Mouse (Mus musculus) left cerebral cortex, adult 11 months (tissue): Measurements from ENCODE around the gene Acp4.
"Not testable (repeated sequence)": the region's sequence is repeated elsewhere in the genome, so short reads cannot be mapped to it uniquely, and the experiment has no call there.

ENCODE experiments used
- DNase-seq: peaks from one replicate; pipeline ENCODE4 v3.0.0; 2022; ENCODE audit warnings: low spot score

Gene Acp4

DNA sequence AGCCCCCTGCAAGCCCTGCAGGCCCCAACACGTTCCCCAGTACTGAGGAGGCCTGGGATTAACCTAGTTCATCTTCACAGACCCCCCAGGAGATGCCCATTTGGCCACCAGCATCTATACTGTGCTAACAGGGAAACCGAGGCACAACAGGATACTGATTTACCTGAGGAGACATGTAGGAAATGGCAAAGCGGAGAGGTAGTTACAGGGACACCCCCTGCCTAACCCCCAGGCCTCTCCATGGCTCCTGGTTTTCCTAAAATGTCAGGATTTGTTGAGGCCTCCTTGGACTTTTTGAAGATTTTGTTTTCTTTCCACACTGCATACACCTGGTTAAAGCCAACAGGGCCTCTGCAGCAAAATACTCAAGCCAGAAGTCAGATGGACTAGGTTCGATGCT is at the start of gene Acp4:
Acp4 (minus strand) TSS at position 101 of the 400 bp plus-strand sequence.
- no peak for DNase-seq

DNA sequence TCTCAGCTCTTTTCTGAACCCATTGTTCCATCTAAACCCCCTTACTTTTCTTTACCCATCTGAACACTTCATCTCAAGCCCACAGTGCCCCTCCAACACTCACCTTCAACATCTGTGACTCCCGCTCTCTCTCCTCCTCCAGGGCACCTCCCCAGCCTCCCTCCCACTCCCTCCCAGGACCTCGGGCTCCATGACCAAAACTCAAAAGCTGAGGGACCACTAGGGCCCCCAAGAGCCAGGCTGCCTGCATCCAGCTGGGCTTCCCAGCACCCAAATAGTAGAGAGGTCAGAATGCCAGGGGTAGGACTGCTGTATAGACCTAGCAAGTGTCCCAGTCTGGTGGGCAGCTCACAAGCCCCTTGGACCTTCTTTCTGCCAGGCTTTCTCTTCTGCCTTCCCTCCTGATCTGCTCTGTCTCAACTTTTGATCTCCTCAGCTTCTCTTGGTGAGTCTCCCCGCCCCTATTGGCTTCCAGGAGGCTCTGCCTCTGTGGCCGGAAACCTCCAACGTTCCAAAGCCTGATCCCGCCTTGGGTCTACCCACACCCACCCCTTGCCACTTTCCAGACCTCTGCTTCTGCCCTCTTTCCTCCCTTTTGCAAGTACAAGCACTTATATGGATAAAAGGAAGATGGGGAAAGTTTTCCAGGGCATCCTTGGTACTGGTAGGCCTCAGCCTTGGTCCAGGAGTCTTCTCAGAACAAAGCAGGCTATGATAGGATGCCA is 49.5 kb upstream of the Acp4 start, which contains the start of gene Clec11a:
Clec11a (minus strand) TSS at position 387 of the 725 bp plus-strand sequence.
- no peak for DNase-seq

DNA sequence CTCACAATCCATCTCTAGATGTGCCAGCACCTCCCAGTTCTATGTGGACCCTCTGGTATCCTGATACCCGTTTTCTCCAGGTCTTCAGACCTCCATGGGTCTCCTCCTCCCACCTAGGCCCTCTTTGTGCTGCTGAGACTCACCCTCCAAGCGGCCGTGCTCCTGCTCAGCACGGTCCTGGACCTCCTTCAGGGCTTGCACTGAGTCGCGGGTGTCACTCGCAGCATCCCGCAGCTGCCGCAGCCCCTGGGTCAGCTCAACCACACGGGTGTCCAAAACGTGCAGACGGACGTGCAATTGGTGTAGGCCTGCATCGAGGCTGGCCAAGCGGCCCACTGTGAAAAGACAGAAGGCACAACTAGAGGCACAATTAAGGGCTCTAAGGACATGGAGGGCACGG is 48.5 kb upstream of the Acp4 start:
- DNase-seq = no peak

DNA sequence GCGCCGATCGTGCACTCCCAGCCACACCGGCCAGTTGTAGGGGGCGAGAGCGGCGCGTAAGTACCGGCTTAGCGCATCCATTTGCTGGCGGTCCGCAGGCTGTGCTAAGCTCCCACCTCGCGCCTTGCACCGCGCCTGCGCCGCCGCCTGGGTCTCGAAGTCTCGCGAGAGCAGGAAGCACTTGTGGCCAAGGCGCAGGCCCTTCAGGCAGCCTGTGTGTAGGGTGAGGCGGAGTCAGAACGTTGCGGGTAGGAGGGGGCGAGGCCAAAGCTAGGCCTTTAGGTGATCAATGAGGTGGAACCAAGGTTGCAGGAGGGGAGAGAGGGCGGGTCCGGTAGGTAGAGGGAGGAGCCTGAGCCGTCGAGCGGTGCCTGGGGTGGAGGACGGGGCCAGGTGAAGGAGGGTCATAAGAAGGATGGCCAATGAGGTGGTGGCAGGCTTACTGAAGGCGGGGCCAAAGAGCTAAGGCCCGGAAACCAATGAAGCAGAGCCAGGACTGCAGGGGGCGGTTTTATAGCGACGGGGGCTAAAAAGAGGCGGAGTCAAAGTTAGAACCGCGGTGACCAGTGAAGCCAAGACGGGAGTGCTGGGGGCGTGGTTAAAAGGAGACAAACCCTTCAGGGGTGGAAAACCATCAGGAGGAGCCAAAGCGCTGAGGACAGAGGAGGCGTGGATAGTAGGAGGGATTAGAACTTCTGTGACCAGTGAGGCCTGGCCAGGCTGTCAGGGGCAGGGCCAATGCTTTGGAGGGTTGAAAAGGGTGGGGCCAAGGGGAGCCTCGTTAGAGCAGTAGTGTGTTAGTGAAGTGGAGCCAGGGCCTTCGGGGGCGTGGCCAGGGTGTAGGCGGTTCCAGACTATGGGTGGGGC is 47.8 kb upstream of the Acp4 start:
- DNase-seq = peak; percentile 98

DNA sequence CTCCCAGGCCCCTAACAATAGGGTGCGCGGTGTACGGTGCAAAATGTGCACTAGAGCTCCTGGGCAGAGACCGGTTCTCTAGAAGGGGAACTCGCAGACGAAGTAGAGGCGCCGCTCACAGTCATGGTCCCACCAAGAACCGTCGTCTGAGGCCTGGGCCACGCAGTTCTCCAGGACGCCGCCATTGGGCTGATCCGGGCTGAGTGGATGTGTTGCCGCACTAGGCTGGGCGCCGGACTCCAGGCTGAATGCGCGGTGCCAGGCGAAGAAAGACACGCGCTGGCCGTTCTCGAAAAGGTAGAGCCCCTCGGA is 47.2 kb upstream of the Acp4 start:
- no peak for DNase-seq

DNA sequence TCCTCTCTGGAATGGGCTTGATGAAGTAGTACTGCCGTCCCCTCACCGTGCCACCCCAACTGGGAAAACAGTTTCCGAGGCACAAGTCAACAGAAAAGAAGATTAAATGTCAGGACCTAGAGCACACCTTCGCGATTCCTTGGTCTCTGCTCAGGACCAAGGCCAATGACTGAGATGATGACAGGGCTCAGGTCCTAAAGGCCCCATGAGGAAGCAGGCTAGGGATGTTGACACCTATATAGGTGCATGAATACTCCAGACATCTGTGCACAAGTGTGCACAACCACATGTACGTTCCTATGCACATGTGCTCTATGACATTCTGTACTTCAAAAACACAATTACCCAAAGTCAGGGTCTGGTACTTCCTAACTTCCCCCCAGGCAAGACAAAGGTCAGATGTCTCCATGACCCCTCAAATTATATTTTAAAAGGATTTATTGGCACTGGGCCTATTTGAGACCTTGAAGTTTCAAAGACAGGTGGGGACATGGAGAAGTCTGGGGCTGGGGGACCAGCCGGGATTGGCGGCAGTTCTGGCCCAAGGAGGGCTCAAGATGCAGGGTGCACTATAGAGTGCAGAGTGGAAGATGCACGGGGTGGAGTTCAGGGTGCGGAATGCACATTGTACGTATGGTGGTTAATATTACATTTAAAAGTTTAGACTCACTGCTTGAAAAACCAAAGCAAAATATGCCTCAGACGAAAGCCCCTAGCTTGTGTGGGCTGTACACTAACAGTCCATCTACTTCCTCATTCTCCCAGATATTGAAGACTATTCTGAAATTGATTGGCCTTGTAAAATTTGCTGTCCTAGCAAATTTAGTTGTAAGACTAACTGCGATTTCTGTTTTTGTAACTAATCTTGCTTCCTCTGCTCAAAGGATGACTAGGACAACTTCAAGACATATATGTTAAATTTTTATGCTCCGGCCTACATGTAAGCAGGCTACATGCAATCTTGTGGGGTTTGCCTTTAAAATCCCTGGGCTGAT is 46.5 kb upstream of the Acp4 start:
- no peak for DNase-seq

DNA sequence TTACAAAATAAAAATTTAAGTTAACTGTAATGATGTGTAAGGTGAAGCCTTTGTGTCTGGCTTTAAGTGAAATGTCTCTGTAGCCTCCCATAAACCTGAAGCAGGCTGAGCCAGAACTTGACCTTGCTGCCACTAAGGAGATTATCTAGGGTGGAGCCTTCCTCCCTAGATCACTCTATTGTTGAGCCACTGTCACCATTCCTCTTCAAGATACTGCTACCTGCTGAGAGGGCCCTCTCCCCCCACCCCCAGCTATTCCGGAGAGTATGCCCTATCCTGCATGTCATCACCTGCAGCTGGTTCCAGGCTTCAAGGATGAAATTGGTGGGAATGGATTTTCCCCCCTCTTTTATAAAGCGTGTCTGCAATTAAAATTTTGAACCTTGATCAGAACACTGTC is 40.3 kb upstream of the Acp4 start:
- DNase-seq = not testable (repeated sequence)

DNA sequence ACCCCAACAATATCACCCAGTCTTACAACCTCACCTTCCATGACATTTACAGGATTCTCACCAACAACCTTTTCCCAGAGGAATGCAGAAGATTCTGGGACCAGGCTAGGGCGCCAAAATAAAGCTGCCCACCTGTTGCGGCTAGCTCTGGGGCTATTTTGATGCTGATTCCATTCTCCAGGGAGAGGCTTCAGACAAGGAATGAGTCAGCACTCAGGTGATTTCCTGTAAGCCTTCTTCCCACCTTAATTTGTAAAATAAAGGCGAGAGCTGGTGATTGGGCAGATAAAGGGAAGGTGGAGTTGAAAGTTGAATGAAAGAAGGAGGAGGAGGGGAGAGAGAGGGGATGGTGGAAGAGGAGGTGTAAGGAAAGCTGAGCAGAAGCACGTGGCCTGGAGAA is 34.2 kb upstream of the Acp4 start:
- DNase-seq = no peak

DNA sequence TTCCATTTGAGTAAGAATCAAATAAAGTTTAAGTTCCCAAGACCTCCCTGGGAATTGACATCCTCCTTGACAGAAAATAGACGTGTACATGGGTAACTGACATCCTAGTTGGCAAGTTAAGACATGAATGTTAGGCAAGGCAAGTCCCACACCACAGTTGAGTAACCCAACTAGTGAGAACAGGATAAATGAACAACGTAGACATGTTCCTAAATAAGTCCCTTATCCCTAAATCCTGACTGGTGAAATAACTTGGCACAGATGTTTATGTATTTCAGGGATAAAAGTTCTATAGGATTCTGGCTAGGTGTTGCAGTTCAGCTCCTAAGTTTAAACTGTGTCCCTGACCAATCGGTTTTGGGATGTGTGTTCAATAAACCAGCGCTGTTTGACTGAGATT is 33.8 kb upstream of the Acp4 start:
- no peak for DNase-seq

DNA sequence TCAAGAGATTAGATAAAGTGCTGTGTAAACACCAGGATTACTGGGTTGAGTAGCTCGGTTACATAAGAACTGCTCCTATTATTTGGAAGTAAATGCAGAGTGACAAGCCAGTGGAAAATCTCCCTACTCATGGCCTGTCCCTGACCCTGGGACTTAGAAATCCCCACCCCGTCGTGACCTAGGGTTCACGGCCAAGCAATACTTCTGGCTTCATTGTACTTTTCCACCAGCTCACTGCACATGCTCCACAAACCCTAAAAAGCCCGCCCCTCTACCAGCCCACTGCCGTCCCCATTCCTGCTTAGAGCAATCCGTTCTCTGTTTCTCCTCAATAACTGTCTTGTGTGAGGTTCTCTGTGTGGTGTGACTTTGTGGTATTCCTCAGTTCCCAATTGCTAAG is 30.6 kb upstream of the Acp4 start:
- DNase-seq = no peak

DNA sequence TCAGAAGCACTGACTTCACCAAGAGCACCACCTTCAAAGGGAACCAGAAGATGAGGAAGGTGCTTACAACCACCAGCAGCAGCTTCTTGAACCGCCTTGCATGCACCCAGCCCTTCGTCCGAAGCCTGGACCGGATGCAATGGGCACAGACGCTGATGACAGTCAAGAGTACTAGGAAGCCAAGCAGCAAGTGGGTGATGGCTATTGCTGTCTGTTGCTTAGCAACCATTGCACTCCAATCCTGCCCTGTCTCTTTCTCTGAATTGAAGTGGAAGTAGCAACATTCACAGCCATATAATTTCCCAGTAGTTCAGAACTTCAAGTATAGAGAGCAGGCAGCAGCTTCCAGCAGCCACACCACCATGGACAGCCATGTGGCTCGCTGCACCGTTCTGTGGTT is 24.4 kb upstream of the Acp4 start:
- DNase-seq = no peak

DNA sequence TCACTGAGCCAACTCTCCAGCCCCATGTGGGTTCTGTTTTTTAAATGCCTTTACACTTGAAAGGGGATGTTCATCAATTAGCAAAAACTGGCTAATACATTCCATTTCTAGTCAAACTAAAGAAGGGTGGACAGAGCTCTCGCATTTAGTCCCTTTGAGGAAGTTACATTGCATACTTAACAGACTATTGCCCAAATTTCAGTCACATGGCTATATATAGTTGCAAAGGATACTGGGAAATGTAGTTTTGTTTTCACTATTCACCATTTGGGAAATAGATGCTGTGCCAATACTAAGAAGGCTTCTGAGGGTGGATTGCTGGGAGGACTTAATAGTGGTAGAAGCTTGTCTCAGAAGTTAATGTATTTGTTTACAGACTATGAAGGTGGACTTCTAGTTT is 23.8 kb upstream of the Acp4 start:
- no peak for DNase-seq

DNA sequence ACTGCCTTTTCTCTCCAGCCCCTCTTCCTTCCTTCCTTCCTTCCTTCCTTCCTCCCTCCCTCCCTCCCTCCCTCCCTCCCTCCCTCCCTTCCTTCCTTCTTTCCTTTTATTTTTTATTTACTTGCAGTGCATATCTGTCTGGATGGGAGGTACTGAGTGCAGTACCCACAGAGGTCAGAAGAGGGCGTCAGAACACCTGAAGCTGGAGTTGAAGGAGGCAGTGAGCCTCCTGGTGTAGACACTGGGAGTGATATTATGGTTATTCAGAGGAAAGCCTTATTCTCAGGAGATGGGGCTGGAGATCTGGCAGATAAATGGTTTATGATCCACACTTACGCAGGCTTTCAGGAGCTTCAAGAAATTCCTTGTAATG is 20.1 kb upstream of the Acp4 start:
- DNase-seq = peak; percentile 56

DNA sequence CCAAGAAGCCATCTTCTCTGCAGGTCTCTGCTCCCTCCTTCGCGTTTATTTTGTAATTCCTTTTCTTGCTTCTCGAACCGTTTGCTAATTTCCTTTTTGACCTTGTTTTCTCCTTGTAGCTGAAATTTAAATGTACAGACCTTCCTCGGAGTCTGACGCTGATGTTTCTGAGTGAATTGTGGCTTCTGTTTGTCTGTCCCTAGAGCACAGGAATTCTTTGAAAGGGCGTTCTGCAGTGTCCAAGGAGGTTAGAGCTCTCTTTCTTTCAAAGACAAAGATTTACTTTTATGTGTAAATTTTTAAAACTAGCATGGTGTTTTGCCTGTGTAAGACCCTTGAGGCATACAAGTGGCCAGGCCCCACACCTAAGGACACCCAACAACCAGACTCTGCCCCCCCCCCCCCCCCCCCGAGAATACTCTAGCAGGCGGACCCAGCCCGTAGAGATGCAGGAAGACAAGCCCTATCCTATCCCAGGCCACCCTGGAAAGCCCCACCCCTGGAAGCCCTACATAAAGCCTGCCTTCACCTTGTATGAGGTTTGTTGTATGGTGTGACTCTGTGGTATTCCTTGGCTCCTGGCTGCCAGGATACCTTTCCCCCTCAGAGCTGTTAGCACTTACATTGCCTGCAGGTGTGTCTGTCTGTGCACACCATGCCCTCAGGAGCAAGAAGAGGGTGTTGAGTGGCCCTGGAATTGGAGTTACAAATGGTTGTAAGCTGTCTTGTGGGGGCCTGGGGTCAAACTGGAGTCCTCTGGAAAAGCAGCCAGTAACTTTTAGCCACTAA is 19.5 kb upstream of the Acp4 start:
- no peak for DNase-seq

DNA sequence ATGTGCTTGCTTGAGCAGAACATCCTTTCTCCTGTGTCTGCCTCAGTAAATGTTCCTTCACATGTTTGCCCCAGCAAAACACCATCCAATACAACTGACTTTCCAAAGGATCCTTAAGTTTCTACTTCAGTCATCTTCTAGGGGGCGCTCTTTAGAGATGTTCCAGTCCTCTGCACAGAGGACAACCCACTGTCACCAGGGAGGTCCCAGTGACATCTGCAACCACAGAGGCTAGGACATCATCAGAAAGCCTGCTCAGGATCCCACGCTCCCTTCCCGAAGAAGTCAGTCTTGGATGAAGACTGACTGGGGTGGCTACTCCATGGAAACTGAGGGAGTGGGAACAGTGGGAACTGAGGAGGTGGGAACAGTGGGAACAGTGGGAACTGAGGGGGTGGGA is 18.4 kb upstream of the Acp4 start:
- no peak for DNase-seq

DNA sequence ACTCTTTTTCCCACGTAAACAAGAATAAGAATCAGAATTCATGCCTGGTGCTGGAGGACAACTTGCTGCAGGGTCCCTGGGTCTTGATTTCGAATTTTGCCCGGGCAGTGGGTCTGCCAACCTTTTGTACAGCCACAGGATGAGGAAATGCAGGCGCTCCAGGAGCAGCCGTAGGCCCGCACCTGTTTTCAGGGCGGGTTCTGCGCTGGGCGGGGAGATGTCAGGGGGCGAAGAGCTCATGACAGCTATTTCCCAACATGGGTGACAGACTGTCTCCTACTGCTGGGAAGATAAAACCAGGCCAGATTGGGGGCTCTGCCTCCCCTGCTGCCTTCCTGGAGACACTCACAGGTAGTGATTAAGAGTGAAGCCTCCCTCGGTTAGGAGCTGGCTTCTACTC is 16.9 kb upstream of the Acp4 start:
- no peak for DNase-seq

DNA sequence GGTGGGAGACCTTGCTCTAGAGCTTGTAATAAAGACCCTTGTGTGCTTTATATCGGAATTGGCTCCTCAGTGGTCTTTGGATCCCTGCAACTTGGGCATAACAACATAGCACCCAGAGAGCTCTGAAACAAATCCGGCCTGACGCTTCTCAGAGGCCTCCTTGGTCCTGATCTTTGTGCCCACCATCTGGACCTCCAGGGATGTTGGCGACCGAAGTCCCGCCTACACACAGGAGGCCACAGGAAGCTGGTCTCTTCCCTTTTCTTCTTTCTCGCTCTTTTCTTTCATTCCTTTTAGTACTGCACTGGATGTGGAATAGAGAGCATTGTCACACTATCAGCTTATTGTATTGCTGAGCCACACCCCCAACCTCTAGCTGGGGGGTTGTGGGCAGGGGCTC is 16.3 kb upstream of the Acp4 start:
- DNase-seq = no peak

DNA sequence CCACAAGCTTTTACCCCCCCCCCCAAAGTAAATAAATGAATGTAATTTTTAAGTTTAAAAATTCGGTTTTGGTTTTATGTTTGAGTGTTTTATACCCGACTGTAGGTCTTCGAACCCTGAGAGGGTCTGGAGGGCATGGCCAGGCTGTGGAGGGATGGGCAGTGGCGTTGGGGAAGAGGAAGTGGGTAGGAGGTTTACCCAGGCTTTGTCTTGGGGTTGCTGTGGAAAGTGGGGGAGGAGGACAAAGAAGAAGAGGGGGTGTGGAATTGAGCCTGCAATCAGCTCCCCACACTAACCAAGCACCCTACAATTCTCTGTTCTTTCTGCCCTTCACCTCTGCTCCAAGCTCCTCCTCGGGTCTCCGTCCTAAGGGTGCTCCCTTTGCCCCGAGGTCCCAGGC is 15.4 kb upstream of the Acp4 start:
- no peak for DNase-seq

DNA sequence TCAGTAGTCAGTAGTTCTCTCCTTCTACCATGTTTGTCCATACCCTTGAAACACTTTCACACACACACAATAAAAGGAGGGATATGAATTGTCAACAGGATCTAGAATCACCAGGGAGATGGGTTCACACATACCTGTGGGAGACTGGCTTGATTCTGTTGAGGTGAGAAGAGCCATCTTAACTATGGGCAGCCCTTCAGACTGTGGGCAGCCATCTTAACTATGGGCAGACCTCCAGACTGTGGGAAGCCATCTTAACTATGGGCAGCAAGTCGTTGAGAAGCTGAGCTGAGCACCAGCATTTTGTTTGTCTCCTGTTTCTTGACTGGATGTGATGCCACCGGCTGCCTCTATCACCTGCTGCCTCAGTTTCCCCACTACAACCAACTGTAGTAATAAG is 14.1 kb upstream of the Acp4 start:
- no peak for DNase-seq

DNA sequence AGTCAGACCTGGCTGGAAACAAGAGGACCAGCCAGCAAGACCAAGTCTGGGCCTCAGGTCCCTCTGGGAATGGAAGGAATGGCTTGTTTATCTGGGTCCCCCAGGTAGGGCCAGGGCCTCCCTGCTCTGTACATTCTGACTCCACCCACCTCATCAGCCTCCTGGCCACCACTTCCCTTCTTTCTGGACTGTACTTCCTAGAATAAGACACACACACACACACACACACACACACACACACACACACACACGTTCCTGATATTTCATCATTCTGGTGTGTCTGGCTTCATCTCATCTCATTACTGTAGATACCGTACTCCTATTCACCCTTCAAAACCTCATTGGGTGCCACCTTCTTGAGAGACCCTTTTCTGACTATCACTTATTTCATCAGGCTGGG is 12.2 kb upstream of the Acp4 start:
- no peak for DNase-seq

DNA sequence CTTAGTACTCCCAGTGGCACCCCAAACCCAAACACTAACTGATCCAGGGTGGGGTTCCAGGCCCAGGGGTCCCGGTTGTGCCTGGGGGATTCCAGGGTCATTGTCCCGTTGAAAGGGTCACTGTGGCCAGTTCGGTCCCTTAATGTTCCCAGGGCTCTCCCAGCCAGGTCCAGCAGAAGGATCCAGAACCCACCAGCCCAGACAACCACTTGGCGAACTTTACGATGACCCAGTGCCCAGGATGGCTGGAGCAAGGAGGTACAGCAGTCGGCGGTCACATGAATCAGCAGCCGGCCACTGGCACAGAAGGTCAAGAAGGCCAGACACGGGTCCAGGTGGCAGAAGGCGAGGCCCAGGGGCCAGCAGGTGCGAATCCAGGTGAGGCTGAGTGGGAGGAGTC is 10.9 kb upstream of the Acp4 start:
- no peak for DNase-seq
